Mouse (Mus musculus): ENCODE measurements around the gene Tdp1.

The Tdp1 gene

GRCm38 (mm10) chr12:99884269-99885261 is at the start of gene Tdp1, which contains the start of gene Efcab11:
Tdp1 (plus strand) TSS chr12:99884517.
Efcab11 (minus strand) TSS chr12:99884439.
- DNase-seq (ENCODE audit: low read depth in 2 of 2, low spot score in 2 of 2) = peak; percentile 91 to 96

DNA sequence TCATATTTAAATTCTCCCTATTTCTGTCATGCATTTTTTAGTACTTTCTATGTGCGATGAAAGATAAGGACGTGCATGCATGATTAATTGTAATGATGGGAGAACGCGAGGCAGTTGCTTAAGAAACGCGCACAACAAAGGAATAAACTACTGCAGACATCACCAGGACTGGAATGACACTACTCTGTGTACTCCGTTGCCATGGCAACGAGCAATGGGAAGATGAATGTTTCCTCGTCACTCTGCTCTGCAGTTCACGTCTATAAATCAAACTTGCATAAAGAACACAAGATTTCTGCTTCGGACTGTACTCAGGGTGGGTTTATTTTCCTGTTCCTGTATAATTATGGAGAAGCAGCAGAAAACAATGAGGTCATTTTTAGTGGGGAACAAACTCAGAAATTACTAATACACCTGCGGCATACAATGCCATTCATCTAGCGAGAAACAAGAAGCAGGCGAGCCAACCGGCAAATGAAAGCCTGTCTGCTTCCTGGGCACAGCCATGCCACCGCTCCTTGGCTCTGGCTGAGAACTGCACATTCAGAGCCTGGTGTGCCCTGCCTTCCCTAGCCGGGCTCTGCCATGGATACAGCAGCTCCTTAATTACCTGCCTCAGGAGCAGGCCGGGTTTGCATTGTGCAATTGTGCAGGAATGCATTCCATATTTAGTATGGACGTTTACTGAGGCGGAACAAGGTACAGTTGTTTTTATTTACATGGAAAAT is 47.7 kb upstream of the Tdp1 start:
- no peak for DNase-seq (ENCODE audit: low read depth in 2 of 2, low spot score in 2 of 2)

DNA sequence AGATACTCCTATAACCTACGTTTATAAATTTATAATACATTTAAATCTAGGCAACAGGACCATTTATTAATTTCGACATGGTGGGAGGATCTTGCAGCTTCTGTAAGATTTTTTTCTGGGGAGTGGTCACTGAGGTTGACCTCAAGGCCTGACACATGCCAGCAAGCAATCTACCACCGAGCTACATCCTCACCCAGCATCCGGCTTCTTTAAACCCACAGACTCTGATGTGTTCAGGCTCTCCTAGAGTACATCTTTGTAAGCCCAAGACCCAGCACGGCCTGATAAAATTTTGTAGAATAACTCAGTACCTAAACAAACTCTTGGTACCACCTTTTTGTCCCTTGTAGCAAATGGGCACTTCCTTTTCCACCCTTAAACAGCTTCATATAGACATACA is 46.8 kb upstream of the Tdp1 start:
- no peak for DNase-seq (ENCODE audit: low read depth in 2 of 2, low spot score in 2 of 2)

GRCm38 (mm10) chr12:99838109-99838508 is 46.2 kb upstream of the Tdp1 start:
- DNase-seq (ENCODE audit: low read depth in 2 of 2, low spot score in 2 of 2) = no peak

DNA sequence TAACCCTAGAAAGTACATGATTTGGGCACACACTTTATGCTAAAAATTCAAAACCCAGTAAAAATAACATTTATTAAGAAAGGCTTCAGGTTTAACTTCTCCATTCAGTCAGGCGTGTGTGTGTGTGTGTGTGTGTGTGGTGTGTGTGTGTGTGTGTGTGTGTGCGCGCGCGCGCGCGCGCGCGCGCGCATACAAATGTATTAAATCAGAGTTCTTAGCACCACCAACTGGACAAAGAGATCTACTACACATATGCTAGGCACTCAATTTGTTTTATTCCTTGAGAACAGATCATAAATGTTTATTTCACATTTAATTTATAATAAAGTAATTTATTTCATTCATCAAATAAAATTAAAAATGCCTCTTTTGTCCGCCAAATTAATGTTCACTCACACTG is 45.6 kb upstream of the Tdp1 start:
- DNase-seq (ENCODE audit: low read depth in 2 of 2, low spot score in 2 of 2) = peak in 1 of 2 experiments; percentile 8

GRCm38 (mm10) chr12:99844951-99845350 is 39.4 kb upstream of the Tdp1 start:
- no peak for DNase-seq (ENCODE audit: low read depth in 2 of 2, low spot score in 2 of 2)

DNA sequence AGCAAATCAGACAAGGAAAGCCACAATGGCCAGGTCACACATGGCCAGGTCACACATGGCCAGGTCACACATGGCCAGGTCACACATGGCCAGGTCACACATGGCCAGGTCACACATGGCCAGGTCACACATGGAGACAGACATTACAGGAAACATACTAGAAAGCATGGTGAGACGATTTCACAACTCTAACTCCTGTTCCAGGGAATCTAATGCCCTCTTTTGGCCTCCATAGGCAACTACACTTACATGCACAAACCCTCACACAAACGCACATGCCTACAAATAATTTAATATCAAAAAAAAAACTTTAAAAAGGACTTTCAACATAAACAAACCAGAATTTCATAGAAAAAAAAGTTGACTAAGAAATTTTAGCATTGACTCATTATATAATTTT is 34.3 kb upstream of the Tdp1 start:
- no peak for DNase-seq (ENCODE audit: low read depth in 2 of 2, low spot score in 2 of 2)

DNA sequence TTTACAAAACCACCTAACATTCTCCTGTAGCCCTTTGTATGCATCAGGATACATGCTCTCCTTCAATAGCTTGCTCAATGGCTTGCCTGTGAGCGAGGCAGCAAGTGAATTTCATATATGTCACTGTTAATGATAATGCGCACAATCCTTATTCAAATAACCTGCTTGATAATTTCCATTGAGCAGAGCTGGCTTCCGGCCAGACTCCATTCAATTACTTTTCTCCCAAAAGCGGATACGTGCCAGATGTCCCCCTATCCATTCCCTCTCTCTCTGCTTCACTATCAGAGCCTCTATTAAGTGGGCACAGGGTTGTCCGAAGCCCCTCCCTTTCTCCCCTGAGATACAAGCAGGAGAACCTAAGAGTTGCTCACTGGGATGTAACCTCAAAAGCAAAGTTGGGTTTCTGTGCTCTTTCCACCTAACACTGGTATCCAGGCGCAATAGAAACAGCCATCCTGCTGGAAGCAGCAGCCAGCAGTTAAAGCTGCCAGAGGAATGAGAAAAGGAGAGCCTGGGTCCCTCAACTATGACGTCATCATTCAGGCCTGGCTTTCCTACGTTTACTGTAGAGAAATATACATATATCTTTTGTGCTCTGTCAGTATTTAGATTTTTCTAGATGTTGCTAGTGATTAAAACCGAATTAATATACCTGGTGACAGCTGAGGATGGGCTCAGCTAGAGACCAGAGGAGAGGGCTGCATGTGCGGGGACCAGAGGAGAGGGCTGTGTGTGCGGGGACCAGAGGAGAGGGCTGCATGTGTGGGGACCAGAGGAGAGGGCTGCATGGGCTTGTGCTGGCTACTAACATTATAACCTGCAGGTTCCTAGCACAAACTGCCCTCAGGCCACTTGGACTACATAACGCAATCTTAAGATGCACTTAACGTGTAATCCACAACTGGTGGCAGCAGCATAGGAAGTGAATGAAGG is 30.7 kb upstream of the Tdp1 start:
- no peak for DNase-seq (ENCODE audit: low read depth in 2 of 2, low spot score in 2 of 2)

GRCm38 (mm10) chr12:99856011-99856410 is 28.3 kb upstream of the Tdp1 start:
- no peak for DNase-seq (ENCODE audit: low read depth in 2 of 2, low spot score in 2 of 2)

DNA sequence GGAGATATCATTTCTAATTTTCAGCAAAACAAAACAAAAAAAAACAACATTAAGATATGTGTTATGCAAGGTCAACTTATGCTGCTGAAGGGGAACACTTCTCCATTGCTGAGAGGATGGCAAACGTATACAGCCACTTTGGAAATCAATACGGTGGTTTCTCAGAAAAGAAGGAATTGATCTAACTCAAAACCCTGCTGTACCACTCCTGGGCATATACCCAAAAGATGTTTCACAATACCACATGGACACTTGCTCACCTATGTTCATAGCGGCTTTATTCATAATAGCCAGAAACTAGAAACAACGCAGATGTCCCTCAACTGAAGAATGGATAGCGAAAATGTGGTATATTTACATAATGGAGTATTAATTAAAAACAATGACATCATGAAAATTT is 25.7 kb upstream of the Tdp1 start:
- no peak for DNase-seq (ENCODE audit: low read depth in 2 of 2, low spot score in 2 of 2)

GRCm38 (mm10) chr12:99859391-99860100 is 24.8 kb upstream of the Tdp1 start:
- DNase-seq (ENCODE audit: low read depth in 2 of 2, low spot score in 2 of 2) = no peak

- DNase-seq (ENCODE audit: low read depth in 2 of 2, low spot score in 2 of 2) = no peak
Measured at GRCm38 (mm10) chr12:99860981-99861380, 23.3 kb upstream of the Tdp1 start.

- no peak for DNase-seq (ENCODE audit: low read depth in 2 of 2, low spot score in 2 of 2)
Measured at GRCm38 (mm10) chr12:99864613-99865012, 19.7 kb upstream of the Tdp1 start.

DNA sequence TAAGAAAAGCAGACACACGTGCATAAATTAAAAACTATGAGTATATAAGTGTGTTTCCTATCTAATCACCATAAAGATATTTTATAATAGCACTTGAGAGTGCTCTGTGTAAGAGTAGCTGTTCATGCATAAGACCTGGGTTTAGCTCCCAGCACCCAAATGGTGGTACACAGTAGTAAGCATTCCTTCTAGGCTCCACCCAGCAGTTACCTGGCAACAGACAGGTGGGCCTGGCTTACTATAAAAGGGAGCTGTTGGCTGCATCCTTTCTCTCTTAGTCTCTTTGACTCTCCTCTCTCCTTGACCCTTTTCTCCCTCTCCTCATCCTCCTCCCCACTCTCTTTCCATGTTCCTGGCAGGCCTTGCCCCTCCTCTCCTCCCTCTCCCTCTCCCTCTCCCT is 15.5 kb upstream of the Tdp1 start:
- no peak for DNase-seq (ENCODE audit: low read depth in 2 of 2, low spot score in 2 of 2)

DNA sequence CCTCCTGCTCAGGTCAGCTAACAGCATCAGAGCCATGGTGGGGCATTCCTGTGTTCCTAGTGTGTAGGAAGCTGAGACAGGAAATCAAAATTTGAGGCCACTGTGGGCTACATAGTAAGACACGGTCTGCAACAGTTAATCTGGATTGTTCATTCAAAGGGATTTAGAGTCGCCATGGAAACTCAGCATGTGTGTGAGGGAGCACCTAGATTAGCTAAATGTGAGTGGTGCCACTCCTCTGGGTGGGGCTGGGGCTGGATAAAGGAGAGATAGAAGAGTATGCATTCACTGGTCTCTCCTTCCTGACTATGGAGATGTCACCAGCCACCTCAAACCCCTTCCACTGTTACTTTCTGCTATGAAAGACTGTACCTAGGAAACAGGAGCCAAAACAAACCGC is 10.9 kb upstream of the Tdp1 start:
- DNase-seq (ENCODE audit: low read depth in 2 of 2, low spot score in 2 of 2) = no peak

DNA sequence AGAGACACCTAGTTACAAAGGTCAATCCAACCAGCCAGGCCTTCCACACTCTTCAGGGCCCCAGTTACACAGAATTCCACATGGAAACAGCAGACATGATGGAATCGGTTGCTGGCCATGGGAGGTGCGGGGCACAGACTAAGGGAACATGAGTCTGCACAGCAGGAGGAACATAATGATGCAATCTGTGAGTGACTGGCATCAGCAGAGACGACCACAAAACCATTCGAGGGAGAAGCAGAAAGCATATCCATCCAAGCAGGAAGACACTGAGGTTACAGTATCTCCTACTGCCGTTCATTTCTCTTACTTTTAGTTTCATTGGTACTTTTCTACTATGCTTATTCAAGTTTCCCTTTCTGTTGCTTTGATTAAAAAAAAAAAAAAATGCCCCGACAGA is 9.7 kb upstream of the Tdp1 start:
- no peak for DNase-seq (ENCODE audit: low read depth in 2 of 2, low spot score in 2 of 2)

- DNase-seq (ENCODE audit: low read depth in 2 of 2, low spot score in 2 of 2) = peak; percentile 82 to 86
Measured at GRCm38 (mm10) chr12:99883000-99883712, 1.2 kb upstream of the Tdp1 start.

- peak in 1 of 2 experiments; percentile 2 for DNase-seq (ENCODE audit: low read depth in 2 of 2, low spot score in 2 of 2)
Measured at GRCm38 (mm10) chr12:99883713-99884105, 608 bp upstream of the Tdp1 start.

DNA sequence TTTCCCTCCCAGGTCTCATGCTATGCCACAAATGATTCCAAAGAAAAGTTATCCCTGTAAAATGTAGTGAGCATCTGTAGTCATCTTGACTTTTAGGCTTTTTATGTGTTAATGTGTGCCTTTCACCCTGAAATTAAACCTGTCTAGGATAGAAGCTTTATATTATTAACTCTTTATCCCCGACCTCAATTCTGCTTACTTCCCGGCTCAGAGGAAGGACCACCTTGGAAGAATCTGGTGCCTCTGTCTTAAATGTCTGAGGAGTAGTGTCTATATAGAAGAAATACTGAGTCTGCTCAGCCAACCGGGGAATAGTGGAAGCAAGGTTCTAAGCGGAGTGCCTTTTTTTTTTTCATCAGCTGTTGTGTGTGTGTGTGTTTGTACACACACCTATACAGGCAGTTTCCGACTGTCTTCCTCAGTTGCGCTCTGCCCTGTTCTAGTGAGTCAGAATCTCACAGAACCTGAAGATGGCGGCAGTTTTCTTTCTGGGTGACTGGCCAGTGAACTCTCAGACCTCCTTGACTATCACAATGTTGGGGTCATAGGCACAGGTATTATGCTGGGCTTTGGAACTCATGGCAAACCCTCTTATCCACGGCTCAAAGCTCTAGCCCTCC is 1.1 kb downstream of the Tdp1 start:
- no peak for DNase-seq (ENCODE audit: low read depth in 2 of 2, low spot score in 2 of 2)
